Mouse (Mus musculus): ENCODE results near the gene Rem2. TPM values are rescaled to one million over a fixed set of nuclear protein-coding genes. Genes with fewer than 3 reads are reported as not detected.

Gene Rem2
- total and polyA plus RNA-seq, 3 experiments: 4.8 to 38.8 TPM; not detected in 1

Other genes with a start within 250 kb of the Rem2 start
- 172 and 186 TPM in 2 replicates for gene Dad1, start 222.0 kb upstream of the Rem2 start, total RNA-seq (2012; rRNA removed)
- 100 to 1,000 TPM in 1 of 2 experiments, not detected in 1; 320 TPM for gene Dad1, start 222.0 kb upstream of the Rem2 start, polyA plus RNA-seq (2012; ENCODE audit: insufficient read depth in 1 of 2, insufficient read length in 2 of 2, low read depth in 1 of 2, low replicate concordance in 2 of 2, missing spikeins in 1 of 2)
- gene Abhd4, start 221.9 kb upstream of the Rem2 start, total RNA-seq (2012; rRNA removed): 13.1 and 13.2 TPM in 2 replicates
- gene Abhd4, start 221.9 kb upstream of the Rem2 start, polyA plus RNA-seq (2012; ENCODE audit: insufficient read depth in 1 of 2, insufficient read length in 2 of 2, low read depth in 1 of 2, low replicate concordance in 2 of 2, missing spikeins in 1 of 2): 10 to 100 TPM in 1 of 2 experiments, not detected in 1; 32.0 TPM
- gene Olfr49, start 191.2 kb upstream of the Rem2 start, total RNA-seq (2012; rRNA removed): not detected in 2 replicates
- not detected for gene Olfr49, start 191.2 kb upstream of the Rem2 start, polyA plus RNA-seq (2012; ENCODE audit: insufficient read depth in 1 of 2, insufficient read length in 2 of 2, low read depth in 1 of 2, low replicate concordance in 2 of 2, missing spikeins in 1 of 2)
- 43.3 TPM in 2 replicates for gene Oxa1l, start 115.3 kb upstream of the Rem2 start, total RNA-seq (2012; rRNA removed)
- 100 to 1,000 TPM in 1 of 2 experiments, not detected in 1; 143 TPM for gene Oxa1l, start 115.3 kb upstream of the Rem2 start, polyA plus RNA-seq (2012; ENCODE audit: insufficient read depth in 1 of 2, insufficient read length in 2 of 2, low read depth in 1 of 2, low replicate concordance in 2 of 2, missing spikeins in 1 of 2)
- 20.1 and 42.4 TPM in 2 replicates for gene Slc7a7, start 58.3 kb upstream of the Rem2 start, total RNA-seq (2012; rRNA removed)
- gene Slc7a7, start 58.3 kb upstream of the Rem2 start, polyA plus RNA-seq (2012; ENCODE audit: insufficient read depth in 1 of 2, insufficient read length in 2 of 2, low read depth in 1 of 2, low replicate concordance in 2 of 2, missing spikeins in 1 of 2): 10 to 100 TPM in 1 of 2 experiments, not detected in 1; 65.6 TPM
- gene Mrpl52, start 49.2 kb upstream of the Rem2 start, total RNA-seq (2012; rRNA removed): 473 and 532 TPM in 2 replicates
- 100 to 1,000 TPM in 1 of 2 experiments, not detected in 1; 469 TPM for gene Mrpl52, start 49.2 kb upstream of the Rem2 start, polyA plus RNA-seq (2012; ENCODE audit: insufficient read depth in 1 of 2, insufficient read length in 2 of 2, low read depth in 1 of 2, low replicate concordance in 2 of 2, missing spikeins in 1 of 2)
- 19.4 and 20.1 TPM in 2 replicates for gene Mmp14, start 44.5 kb upstream of the Rem2 start, total RNA-seq (2012; rRNA removed)
- gene Mmp14, start 44.5 kb upstream of the Rem2 start, polyA plus RNA-seq (2012; ENCODE audit: insufficient read depth in 1 of 2, insufficient read length in 2 of 2, low read depth in 1 of 2, low replicate concordance in 2 of 2, missing spikeins in 1 of 2): 10 to 100 TPM in 1 of 2 experiments, not detected in 1; 29.9 TPM
- gene Lrp10, start 12.0 kb upstream of the Rem2 start, total RNA-seq (2012; rRNA removed): 53.6 and 55.4 TPM in 2 replicates
- 100 to 1,000 TPM in 1 of 2 experiments, not detected in 1; 110 TPM for gene Lrp10, start 12.0 kb upstream of the Rem2 start, polyA plus RNA-seq (2012; ENCODE audit: insufficient read depth in 1 of 2, insufficient read length in 2 of 2, low read depth in 1 of 2, low replicate concordance in 2 of 2, missing spikeins in 1 of 2)
- 170 and 192 TPM in 2 replicates for gene Prmt5, start 41.4 kb downstream of the Rem2 start, total RNA-seq (2012; rRNA removed)
- 100 to 1,000 TPM in 1 of 2 experiments, not detected in 1; 167 TPM for gene Prmt5, start 41.4 kb downstream of the Rem2 start, polyA plus RNA-seq (2012; ENCODE audit: insufficient read depth in 1 of 2, insufficient read length in 2 of 2, low read depth in 1 of 2, low replicate concordance in 2 of 2, missing spikeins in 1 of 2)
- 39.2 and 47.5 TPM in 2 replicates for gene Haus4, start 78.5 kb downstream of the Rem2 start, total RNA-seq (2012; rRNA removed)
- gene Haus4, start 78.5 kb downstream of the Rem2 start, polyA plus RNA-seq (2012; ENCODE audit: insufficient read depth in 1 of 2, insufficient read length in 2 of 2, low read depth in 1 of 2, low replicate concordance in 2 of 2, missing spikeins in 1 of 2): 10 to 100 TPM in 1 of 2 experiments, not detected in 1; 73.4 TPM
- gene Ajuba, start 101.5 kb downstream of the Rem2 start, total RNA-seq (2012; rRNA removed): 0.07 and 0.08 TPM in 2 replicates
- gene Ajuba, start 101.5 kb downstream of the Rem2 start, polyA plus RNA-seq (2012; ENCODE audit: insufficient read depth in 1 of 2, insufficient read length in 2 of 2, low read depth in 1 of 2, low replicate concordance in 2 of 2, missing spikeins in 1 of 2): under 1 TPM in 1 of 2 experiments, not detected in 1; 0.08 TPM
- 1.9 and 2.1 TPM in 2 replicates for gene 4931414P19Rik, start 129.9 kb downstream of the Rem2 start, total RNA-seq (2012; rRNA removed)
- 1 to 10 TPM in 1 of 2 experiments, not detected in 1; 4.8 TPM for gene 4931414P19Rik, start 129.9 kb downstream of the Rem2 start, polyA plus RNA-seq (2012; ENCODE audit: insufficient read depth in 1 of 2, insufficient read length in 2 of 2, low read depth in 1 of 2, low replicate concordance in 2 of 2, missing spikeins in 1 of 2)
- 305 and 327 TPM in 2 replicates for gene Psmb5, start 141.9 kb downstream of the Rem2 start, total RNA-seq (2012; rRNA removed)
- 100 to 1,000 TPM; 318 to 546 TPM for gene Psmb5, start 141.9 kb downstream of the Rem2 start, polyA plus RNA-seq (2012; ENCODE audit: insufficient read depth in 1 of 2, insufficient read length in 2 of 2, low read depth in 1 of 2, low replicate concordance in 2 of 2, missing spikeins in 1 of 2)
- gene Psmb11, start 145.3 kb downstream of the Rem2 start, total RNA-seq (2012; rRNA removed): not detected in 2 replicates
- under 1 TPM in 1 of 2 experiments, not detected in 1; 0.06 TPM for gene Psmb11, start 145.3 kb downstream of the Rem2 start, polyA plus RNA-seq (2012; ENCODE audit: insufficient read depth in 1 of 2, insufficient read length in 2 of 2, low read depth in 1 of 2, low replicate concordance in 2 of 2, missing spikeins in 1 of 2)
- gene Gm17606, start 164.9 kb downstream of the Rem2 start, total RNA-seq (2012; rRNA removed): not detected in 2 replicates
- gene Gm17606, start 164.9 kb downstream of the Rem2 start, polyA plus RNA-seq (2012; ENCODE audit: insufficient read depth in 1 of 2, insufficient read length in 2 of 2, low read depth in 1 of 2, low replicate concordance in 2 of 2, missing spikeins in 1 of 2): under 1 TPM in 1 of 2 experiments, not detected in 1; 0.99 TPM
- gene Cdh24, start 165.3 kb downstream of the Rem2 start, total RNA-seq (2012; rRNA removed): 0.89 and 0.92 TPM in 2 replicates
- gene Cdh24, start 165.3 kb downstream of the Rem2 start, polyA plus RNA-seq (2012; ENCODE audit: insufficient read depth in 1 of 2, insufficient read length in 2 of 2, low read depth in 1 of 2, low replicate concordance in 2 of 2, missing spikeins in 1 of 2): 1 to 10 TPM in 1 of 2 experiments, not detected in 1; 5.8 TPM
- gene 1700123O20Rik, start 210.1 kb downstream of the Rem2 start, total RNA-seq (2012; rRNA removed): 44.2 and 47.0 TPM in 2 replicates
- gene 1700123O20Rik, start 210.1 kb downstream of the Rem2 start, polyA plus RNA-seq (2012; ENCODE audit: insufficient read depth in 1 of 2, insufficient read length in 2 of 2, low read depth in 1 of 2, low replicate concordance in 2 of 2, missing spikeins in 1 of 2): 10 to 100 TPM in 1 of 2 experiments, not detected in 1; 72.8 TPM
- 110 and 115 TPM in 2 replicates for gene Acin1, start 210.8 kb downstream of the Rem2 start, total RNA-seq (2012; rRNA removed)
- gene Acin1, start 210.8 kb downstream of the Rem2 start, polyA plus RNA-seq (2012; ENCODE audit: insufficient read depth in 1 of 2, insufficient read length in 2 of 2, low read depth in 1 of 2, low replicate concordance in 2 of 2, missing spikeins in 1 of 2): 100 to 1,000 TPM; 103 to 248 TPM
- gene Gm29776, start 222.7 kb downstream of the Rem2 start, total RNA-seq (2012; rRNA removed): not detected in 2 replicates
- gene Gm29776, start 222.7 kb downstream of the Rem2 start, polyA plus RNA-seq (2012; ENCODE audit: insufficient read depth in 1 of 2, insufficient read length in 2 of 2, low read depth in 1 of 2, low replicate concordance in 2 of 2, missing spikeins in 1 of 2): not detected
- not detected in 2 replicates for gene Cebpe, start 236.1 kb downstream of the Rem2 start, total RNA-seq (2012; rRNA removed)
- gene Cebpe, start 236.1 kb downstream of the Rem2 start, polyA plus RNA-seq (2012; ENCODE audit: insufficient read depth in 1 of 2, insufficient read length in 2 of 2, low read depth in 1 of 2, low replicate concordance in 2 of 2, missing spikeins in 1 of 2): under 1 TPM in 1 of 2 experiments, not detected in 1; 0.32 TPM

All from MEL (cell line).